Mouse (Mus musculus) ES-E14 (cell line): ENCODE results near the gene Bmp10.

Experiments
- CHD2 ChIP-seq: IDR thresholded peaks from 2 replicates; pipeline ENCODE4 v1.6.1; 2014; ENCODE audit warnings: mild to moderate bottlenecking, low read depth, low read length, inconsistent platforms
- HCFC1 ChIP-seq: IDR thresholded peaks from 2 replicates; pipeline ENCODE4 v1.6.1; 2012; ENCODE audit warnings: low read length, inconsistent platforms, borderline replicate concordance; ENCODE audit not compliant: insufficient read depth
- ZC3H11A ChIP-seq: IDR thresholded peaks from 2 replicates; pipeline ENCODE4 v1.6.1; 2012; ENCODE audit warnings: low read depth, mild to moderate bottlenecking, inconsistent platforms, low read length, borderline replicate concordance
- ZNF384 ChIP-seq: IDR thresholded peaks from 2 replicates; pipeline ENCODE4 v1.6.1; 2012; ENCODE audit warnings: low read depth, low read length, inconsistent platforms

DNA sequence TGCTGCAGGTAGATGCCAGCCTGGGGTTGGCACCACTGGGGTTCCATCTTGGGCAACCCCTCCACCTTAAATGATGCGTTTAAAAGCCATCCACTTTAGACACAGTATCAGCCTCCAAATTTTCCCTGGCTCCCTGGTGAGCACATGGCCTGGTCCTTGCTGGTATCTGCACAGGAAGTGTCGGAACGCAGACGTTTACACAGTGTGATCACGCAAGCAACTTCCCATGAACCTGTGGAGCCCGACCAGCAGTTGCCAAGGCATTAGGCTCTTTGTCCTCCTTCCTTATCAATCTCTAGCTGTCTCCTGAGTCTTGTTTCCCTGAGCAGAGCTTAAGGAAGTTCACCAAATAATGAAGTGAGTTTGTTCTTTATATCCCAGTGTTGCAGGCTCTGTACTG lies 26.7 kb downstream of the Bmp10 start:
- TF ChIP-seq ZC3H11A = no peak
- TF ChIP-seq ZNF384 = no peak
- no peak for TF ChIP-seq HCFC1
- TF ChIP-seq CHD2 = no peak
